Mouse (Mus musculus): ENCODE measurements around the gene Erich4.
A peak's percentile ranks its signal among the peaks of the same experiment; 100 is the strongest.

GRCm38 (mm10) chr7:25618865-25619721 lies 3.4 kb upstream of the Erich4 start, which contains the start of gene Dmac2:
- peak; percentile 73 for TF ChIP-seq POLR2A (IDR thresholded peaks at IDR 0.05; ENCODE audit: low read depth, low read length)
- TF ChIP-seq CTCF (IDR thresholded peaks at IDR 0.05; ENCODE audit: borderline replicate concordance, insufficient read depth, low read length), result no peak

Data from embryonic fibroblast, embryonic 13.5 days (primary cell).